Mouse (Mus musculus) intestine, embryonic 16.5 days (tissue): ENCODE measurements around the gene Crisp1. TPM values are rescaled to one million over a fixed set of nuclear protein-coding genes. Genes with fewer than 3 reads are reported as not detected.

ENCODE experiments used
- ATAC-seq: fragments of 200-750 bp; cut with Nextera tagmentation; 2 replicates; pipeline ENCODE4 v1.8.0; 2017; ENCODE audit warnings: moderate TSS enrichment, moderate library complexity
- H3K27ac ChIP-seq: fragments of 300-500 bp; sonication (generic); 2 replicates; pipeline ENCODE4 v1.5.1; 2014; ENCODE audit warnings: mild to moderate bottlenecking, low read length
- H3K27me3 ChIP-seq: fragments of 300-500 bp; sonication (generic); replicated peaks from 2 replicates; pipeline ENCODE4 v1.6.1; 2014; ENCODE audit warnings: low read length, control low read depth, mixed read lengths; ENCODE audit not compliant: control insufficient read depth, insufficient read depth
- H3K36me3 ChIP-seq: fragments of 300-500 bp; sonication (generic); 2 replicates; pipeline ENCODE4 v1.6.1; 2014; ENCODE audit warnings: low read length, control low read depth; ENCODE audit not compliant: control insufficient read depth, insufficient read depth
- H3K4me1 ChIP-seq: fragments of 300-500 bp; sonication (generic); 2 replicates; pipeline ENCODE4 v1.6.1; 2014; ENCODE audit warnings: low read length, control low read depth, mixed read lengths; ENCODE audit not compliant: control insufficient read depth, insufficient read depth
- H3K4me2 ChIP-seq: fragments of 300-500 bp; sonication (generic); 2 replicates; pipeline ENCODE4 v1.6.1; 2014; ENCODE audit warnings: low read depth, low read length, control low read depth
- H3K4me3 ChIP-seq: fragments of 300-500 bp; sonication (generic); 2 replicates; pipeline ENCODE4 v1.5.1; 2014; ENCODE audit warnings: mild to moderate bottlenecking, low read length
- H3K9ac ChIP-seq: fragments of 300-500 bp; sonication (generic); 2 replicates; pipeline ENCODE4 v1.6.1; 2014; ENCODE audit warnings: low read depth, low read length
- H3K9me3 ChIP-seq: fragments of 300-500 bp; sonication (generic); 2 replicates; pipeline ENCODE4 v1.6.1; 2016; ENCODE audit warnings: low read length, control low read depth; ENCODE audit not compliant: control insufficient read depth
- WGBS: fragments of 180-500 bp; shearing (Covaris S2); extraction: QIAGEN DNeasy Blood & Tissue Kit; methylation state at CpG from one replicate; pipeline ENCODE4 v1.1.7; 2014; 5-methylcytosine and 5-hydroxymethylcytosine counted together
- polyA plus RNA-seq: library from polyadenylated mRNA; unstranded; fragments of >200 nt; fragmentation: Nextera tagmentation; extraction: Ambion mirVana; gene quantifications from 2 replicates; pipeline ENCODE4 v1.2.1, GENCODE M21; 2015

Gene Crisp1
- not detected in 2 replicates for polyA plus RNA-seq

GRCm38 (mm10) chr17:40319062-40319461, at the start of gene Crisp1:
Gene Crisp1, minus strand, starts transcription at chr17:40319207.
- Histone ChIP-seq H3K4me1 (no peaks in the 10 kb centered on the region), H3K4me3 (no peak within 1 kb of the TSS), H3K27me3 (no peaks in the 10 kb centered on the region), H3K9me3 (no peaks in the 10 kb centered on the region), H3K36me3 (no peaks in the 10 kb centered on the region), H3K27ac (no peak within 1 kb of the TSS), H3K4me2 (no peak within 1 kb of the TSS), H3K9ac (no peak within 1 kb of the TSS)
- 78% methylated on average over 2 of the region's 2 CpGs for WGBS
- no peak for ATAC-seq

DNA sequence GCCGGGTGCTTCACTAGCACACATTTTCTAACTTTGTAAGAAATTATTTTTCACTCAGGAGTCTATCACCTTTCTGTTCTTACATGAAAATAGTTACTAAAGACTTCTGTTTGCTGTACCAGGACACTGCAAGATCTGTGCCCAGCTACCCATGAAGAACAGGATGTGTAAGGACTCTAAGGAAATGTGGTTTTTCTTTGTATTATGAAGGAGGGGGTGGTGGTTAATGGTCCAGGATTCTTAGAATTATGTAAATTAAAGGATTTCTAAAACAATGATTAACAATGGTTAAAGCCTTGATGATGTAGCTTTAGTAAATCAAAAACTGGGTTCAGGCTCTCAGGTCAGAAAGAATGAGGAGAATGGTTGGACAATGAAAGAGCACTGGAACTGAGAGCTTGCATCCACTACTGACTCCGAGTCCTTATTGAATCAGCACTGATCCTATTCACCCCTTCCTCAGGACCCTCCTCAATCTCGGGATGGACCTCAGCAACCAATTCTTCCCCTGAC, 23.5 kb upstream of the Crisp1 start:
- H3K27ac ChIP-seq, result no peak overlapping the region
- no peak overlapping the region for H3K4me2 ChIP-seq
- no peaks in the 10 kb centered on the region for H3K36me3 ChIP-seq
- H3K9me3 ChIP-seq, result no peaks in the 10 kb centered on the region
- 63% methylated on average over 3 of the region's 3 CpGs for WGBS
- H3K9ac ChIP-seq, result no peak overlapping the region
- H3K4me3 ChIP-seq, result no peak overlapping the region
- no peaks in the 10 kb centered on the region for H3K27me3 ChIP-seq
- no peak for ATAC-seq
- H3K4me1 ChIP-seq, result no peaks in the 10 kb centered on the region

- Histone ChIP-seq H3K27me3 (no peaks in the 10 kb centered on the region), H3K36me3 (no peaks in the 10 kb centered on the region), H3K9me3 (no peaks in the 10 kb centered on the region), H3K27ac (no peak overlapping the region), H3K9ac (no peak overlapping the region), H3K4me3 (no peak overlapping the region), H3K4me1 (no peaks in the 10 kb centered on the region), H3K4me2 (no peak overlapping the region)
- no peak for ATAC-seq
- 72% methylated on average over 2 of the region's 2 CpGs for WGBS
These were observed 33.6 kb downstream of the Crisp1 start for GRCm38 (mm10) chr17:40285435-40285834.

DNA sequence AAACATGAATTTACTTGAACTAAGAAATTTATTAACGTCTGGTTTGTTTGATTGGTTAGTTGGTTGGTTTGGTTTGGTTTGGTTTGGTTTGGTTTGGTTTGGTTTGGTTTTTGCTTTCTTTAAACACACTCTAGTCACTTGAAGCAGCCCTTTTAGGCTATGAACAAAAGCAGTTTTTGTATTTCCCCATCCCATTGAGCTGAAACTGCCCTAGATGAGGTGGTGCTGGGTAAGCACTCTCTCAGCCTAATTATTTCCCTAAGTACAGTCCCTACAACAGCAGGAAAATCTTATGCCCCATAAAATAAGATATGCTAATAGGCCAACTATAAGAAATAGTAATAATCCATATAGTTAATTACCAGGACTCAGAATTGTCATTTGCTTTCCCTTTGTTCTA, 43.5 kb downstream of the Crisp1 start:
- Histone ChIP-seq H3K36me3 (no peaks in the 10 kb centered on the region), H3K4me2 (no peak overlapping the region), H3K27me3 (no peaks in the 10 kb centered on the region), H3K4me3 (no peak overlapping the region), H3K27ac (no peak overlapping the region), H3K9me3 (no peaks in the 10 kb centered on the region), H3K9ac (no peak overlapping the region), H3K4me1 (no peaks in the 10 kb centered on the region)
- WGBS, result 68% methylated on average over 1 of the region's 1 CpGs
- no peak for ATAC-seq

GRCm38 (mm10) chr17:40274906-40275470, 44.0 kb downstream of the Crisp1 start:
- no peak overlapping the region for H3K4me3 ChIP-seq
- H3K9me3 ChIP-seq, result no peaks in the 10 kb centered on the region
- H3K4me1 ChIP-seq, result no peaks in the 10 kb centered on the region
- no peak overlapping the region for H3K9ac ChIP-seq
- H3K4me2 ChIP-seq, result no peak overlapping the region
- WGBS, result 62% methylated on average over 1 of the region's 1 CpGs
- H3K36me3 ChIP-seq, result no peaks in the 10 kb centered on the region
- ATAC-seq, result no peak
- no peaks in the 10 kb centered on the region for H3K27me3 ChIP-seq
- no peak overlapping the region for H3K27ac ChIP-seq

GRCm38 (mm10) chr17:40252487-40252886, 66.5 kb downstream of the Crisp1 start:
- Histone ChIP-seq H3K4me1 (no peaks in the 10 kb centered on the region), H3K36me3 (no peaks in the 10 kb centered on the region), H3K4me2 (no peak overlapping the region), H3K27ac (no peak overlapping the region), H3K9ac (no peak overlapping the region), H3K9me3 (no peaks in the 10 kb centered on the region), H3K27me3 (no peaks in the 10 kb centered on the region), H3K4me3 (no peak overlapping the region)
- whole genome bisulfite sequencing, result 77% methylated on average over 1 of the region's 1 CpGs
- no peak for ATAC-seq

Other genes starting within 250 kb of the Crisp1 start
- not detected in 2 replicates for gene AC192777.2, start 223.8 kb downstream of the Crisp1 start, polyA plus RNA-seq
- not detected in 2 replicates for gene Pgk2, start 110.6 kb downstream of the Crisp1 start, polyA plus RNA-seq
- gene Crisp3, start 76.9 kb downstream of the Crisp1 start, polyA plus RNA-seq, result not detected in 2 replicates
- gene Esp8, start 200.8 kb upstream of the Crisp1 start, polyA plus RNA-seq, result not detected in 2 replicates
- not detected in 2 replicates for gene Esp6, start 242.3 kb upstream of the Crisp1 start, polyA plus RNA-seq